Mouse (Mus musculus): ENCODE data around the gene Eri3.

GRCm38 (mm10) chr4:117641804-117642203 lies 91.6 kb downstream of the Eri3 start:
- TF ChIP-seq HCFC1 (IDR thresholded peaks at IDR 0.05; ENCODE audit: borderline replicate concordance, insufficient read depth, low read length) (no peak), ZNF384 (IDR thresholded peaks at IDR 0.05; ENCODE audit: low read depth, low read length) (no peak), CHD2 (IDR thresholded peaks at IDR 0.05; ENCODE audit: low read depth, low read length) (no peak), MAFK (IDR thresholded peaks at IDR 0.05; ENCODE audit: insufficient read depth, low read depth, low read length) (no peak)

All from ES-E14 (cell line).